ENCODE assay signal across 8 mouse cellular contexts in the genomic region with DNA sequence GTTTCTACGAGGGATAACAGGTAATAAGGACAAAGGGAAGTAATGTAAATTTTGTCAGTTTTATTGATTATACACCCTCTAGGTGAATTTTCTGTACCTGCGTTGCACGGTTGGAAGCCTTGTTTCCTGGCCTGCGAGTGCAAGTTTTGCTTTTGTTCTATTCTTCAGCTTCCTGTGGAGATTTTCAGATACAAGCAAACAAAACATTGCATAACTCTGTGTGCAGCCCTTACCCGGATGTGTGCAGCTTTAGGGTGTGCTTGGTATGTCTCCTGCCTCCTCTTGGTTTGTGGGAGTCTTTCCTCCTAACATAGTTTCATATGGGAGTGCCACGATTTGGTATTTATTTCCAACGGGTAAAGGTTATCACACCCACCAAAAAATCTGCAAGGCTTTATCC. TPM values are rescaled to one million over a fixed set of nuclear protein-coding genes. Genes with fewer than 3 reads are reported as not detected.
A peak's percentile ranks its signal among the peaks of the same experiment; 100 is the strongest.
DNase-seq lines count a peak whose midpoint lies in the region; ATAC-seq and TF ChIP-seq lines count a peak whose summit lies in the region.

No protein-coding gene starts in this region.

- TF ChIP-seq CTCF in ES-Bruce4 (IDR thresholded peaks at IDR 0.05; ENCODE audit: low read depth, low read length) = no peak
- TF ChIP-seq CTCF in stomach, postnatal 0 days (IDR thresholded peaks at IDR 0.05; ENCODE audit: low read depth) = no peak

- H3K27me3 ChIP-seq in ES-Bruce4 (ENCODE audit: control insufficient read depth, insufficient read depth, low read length, poor library complexity, severe bottlenecking) = no peaks in the 10 kb centered on the region
- H3K27me3 ChIP-seq in forebrain, embryonic 13.5 days = no peaks in the 10 kb centered on the region
- H3K27me3 ChIP-seq in kidney, embryonic 15.5 days = no peaks in the 10 kb centered on the region
- H3K27me3 ChIP-seq in stomach, postnatal 0 days (ENCODE audit: control insufficient read depth, insufficient read depth, low read length) = no peaks in the 10 kb centered on the region

- intact Hi-C loops in heart, postnatal 36 days (cut with DNase I) = loop anchor here (2.0 to 10.0 kb wide), 3 partner anchors 14 to 262 kb away; a partner anchor contains a TSS

- no peak for TF ChIP-seq EP300 in ES-Bruce4 (IDR thresholded peaks at IDR 0.05; ENCODE audit: insufficient read depth, low read depth, low read length)
- no peak for TF ChIP-seq EP300 in stomach, postnatal 0 days (optimal IDR thresholded peaks at IDR 0.05)

- H3K9ac ChIP-seq in ES-Bruce4 (ENCODE audit: low read depth, poor library complexity, severe bottlenecking) = no peak overlapping the region
- peak overlapping the region; percentile 81 for H3K9ac ChIP-seq in forebrain, embryonic 13.5 days
- peak overlapping the region; percentile 73 for H3K9ac ChIP-seq in kidney, embryonic 15.5 days
- H3K9ac ChIP-seq in stomach, postnatal 0 days (ENCODE audit: low read length) = peak overlapping the region; percentile 79

- no peak for TF ChIP-seq POLR2A in ES-Bruce4 (IDR thresholded peaks at IDR 0.05; ENCODE audit: insufficient read depth, low read length)

- no peaks in the 10 kb centered on the region for H3K9me3 ChIP-seq in ES-Bruce4 (replicated peaks; ENCODE audit: control insufficient read depth, insufficient read depth, low read length, poor library complexity, severe bottlenecking)
- H3K9me3 ChIP-seq in forebrain, embryonic 13.5 days (replicated peaks) = no peaks in the 10 kb centered on the region
- no peaks in the 10 kb centered on the region for H3K9me3 ChIP-seq in kidney, embryonic 15.5 days (replicated peaks)
- H3K9me3 ChIP-seq in stomach, postnatal 0 days (ENCODE audit: control insufficient read depth, low read length) = no peaks in the 10 kb centered on the region

- H3K4me1 ChIP-seq in ES-Bruce4 (ENCODE audit: control insufficient read depth, insufficient read depth, low read length) = no peaks in the 10 kb centered on the region
- peaks cover 5% of the 10 kb centered on the region for H3K4me1 ChIP-seq in forebrain, embryonic 13.5 days
- H3K4me1 ChIP-seq in kidney, embryonic 15.5 days = peaks cover 6% of the 10 kb centered on the region
- H3K4me1 ChIP-seq in stomach, postnatal 0 days (replicated peaks; ENCODE audit: control insufficient read depth, insufficient read depth) = no peaks in the 10 kb centered on the region

- WGBS in forebrain, embryonic 13.5 days = 36% methylated on average over 7 of the region's 7 CpGs
- WGBS in kidney, embryonic 15.5 days = 19% methylated on average over 7 of the region's 7 CpGs
- 8% methylated on average over 7 of the region's 7 CpGs for WGBS in stomach, postnatal 0 days

- peak; percentile 27 to 32 for DNase-seq in heart, adult 9 months (ENCODE audit: low spot score in 2 of 2)
- no peak for DNase-seq in heart, postnatal 36 days
- DNase-seq in lung, postnatal 36 days = peak; percentile 70
- DNase-seq in stomach, postnatal 0 days (ENCODE audit: low spot score) = peak; percentile 55
- no peak for DNase-seq in adrenal gland, adult (ENCODE audit: inconsistent age in 2 of 2, low spot score in 1 of 2)

- no peak overlapping the region; the same call in 1 of the 2 replicates for H3K4me3 ChIP-seq in ES-Bruce4 (ENCODE audit: low read depth, low read length)
- H3K4me3 ChIP-seq in forebrain, embryonic 13.5 days = peak overlapping the region; percentile 55
- H3K4me3 ChIP-seq in kidney, embryonic 15.5 days (replicated peaks) = peak overlapping the region; percentile 75
- H3K4me3 ChIP-seq in stomach, postnatal 0 days (ENCODE audit: low read depth, low read length) = peak overlapping the region; percentile 54

- no peak for ATAC-seq in forebrain, embryonic 13.5 days
- no peak for ATAC-seq in kidney, embryonic 15.5 days (replicated peaks; ENCODE audit: low FRiP score)
- ATAC-seq in stomach, postnatal 0 days (ENCODE audit: low FRiP score, low TSS enrichment) = peak; percentile 75

- peak overlapping the region; percentile 61 for H3K4me2 ChIP-seq in forebrain, embryonic 13.5 days
- peak overlapping the region; percentile 68 for H3K4me2 ChIP-seq in kidney, embryonic 15.5 days
- peak overlapping the region; percentile 55 for H3K4me2 ChIP-seq in stomach, postnatal 0 days (replicated peaks; ENCODE audit: low read depth)

- no peaks in the 10 kb centered on the region for H3K36me3 ChIP-seq in ES-Bruce4 (ENCODE audit: control insufficient read depth, insufficient read depth, low read length, poor library complexity, severe bottlenecking)
- H3K36me3 ChIP-seq in forebrain, embryonic 13.5 days (ENCODE audit: poor library complexity, severe bottlenecking) = no peaks in the 10 kb centered on the region
- H3K36me3 ChIP-seq in kidney, embryonic 15.5 days = no peaks in the 10 kb centered on the region
- H3K36me3 ChIP-seq in stomach, postnatal 0 days (ENCODE audit: control insufficient read depth, insufficient read depth, low read length) = no peaks in the 10 kb centered on the region

- H3K27ac ChIP-seq in ES-Bruce4 (ENCODE audit: insufficient read depth, low read length) = peak overlapping the region; percentile 41; the same call in 1 of the 2 replicates
- H3K27ac ChIP-seq in forebrain, embryonic 13.5 days = peak overlapping the region; percentile 95
- H3K27ac ChIP-seq in kidney, embryonic 15.5 days = peak overlapping the region; percentile 99
- H3K27ac ChIP-seq in stomach, postnatal 0 days (replicated peaks) = peak overlapping the region; percentile 97

RNA-seq across cellular contexts. Expression of a gene that starts 5.7 kb away (rescaled TPM):
- total RNA-seq in heart, postnatal 36 days (2021) = 10 to 100 TPM; 88.6 to 98.7 TPM
- 322 and 323 TPM in 2 replicates for polyA plus RNA-seq in ES-Bruce4 (2011; ENCODE audit: insufficient read depth, insufficient read length, low read depth, missing spikeins)
- polyA plus RNA-seq in forebrain, embryonic 13.5 days (2015; fragmentation: Nextera tagmentation; extraction: Ambion mirVana) = 19.9 and 28.5 TPM in 2 replicates
- 109 and 115 TPM in 2 replicates for polyA plus RNA-seq in kidney, embryonic 15.5 days (2015; fragmentation: Nextera tagmentation; extraction: Ambion mirVana)
- polyA plus RNA-seq in stomach, postnatal 0 days (2015; fragmentation: Nextera tagmentation; extraction: Ambion mirVana) = 1,515 and 1,656 TPM in 2 replicates

RNA-seq across cellular contexts. Expression of a gene that starts 53.6 kb away (rescaled TPM):
- total RNA-seq in heart, postnatal 36 days (2021) = 1 to 10 TPM in 1 of 2 experiments, not detected in 1; 1.1 TPM
- polyA plus RNA-seq in ES-Bruce4 (2011; ENCODE audit: insufficient read depth, insufficient read length, low read depth, missing spikeins) = not detected in 2 replicates
- polyA plus RNA-seq in forebrain, embryonic 13.5 days (2015; fragmentation: Nextera tagmentation; extraction: Ambion mirVana) = not detected in 2 replicates
- polyA plus RNA-seq in kidney, embryonic 15.5 days (2015; fragmentation: Nextera tagmentation; extraction: Ambion mirVana) = 0.27 and 1.3 TPM in 2 replicates
- 1,326 and 1,348 TPM in 2 replicates for polyA plus RNA-seq in stomach, postnatal 0 days (2015; fragmentation: Nextera tagmentation; extraction: Ambion mirVana)

Comparison
In these comparisons a context has a peak if more than half of its experiments do, and no peak if none do; other contexts are left out.
1. DNase-seq: peak in heart, adult 9 months (2 of 2), lung, postnatal 36 days (single experiment) and stomach, postnatal 0 days (single experiment); none in heart, postnatal 36 days (0 of 2) and adrenal gland, adult (0 of 2).
2. H3K27ac ChIP-seq: peak in every context shown above with its lines; median percentile 99 in kidney, embryonic 15.5 days; 97 in stomach, postnatal 0 days; 95 in forebrain, embryonic 13.5 days; 41 in ES-Bruce4.
3. RNA of a gene that starts 53.6 kb away (polyA plus RNA-seq): 1,326 to 1,348 TPM in stomach, postnatal 0 days; 0.27 to 1.3 TPM in kidney, embryonic 15.5 days, not detected in ES-Bruce4 and not detected in forebrain, embryonic 13.5 days; every median in the first group is over 100 times any median in the second.
4. Peak in every context shown above with its lines, with median percentiles within 50 percentile points of each other: H3K4me2 ChIP-seq.